Mouse (Mus musculus): ENCODE measurements at regions not wholly inside any gene's neighbourhood (a gene's known extent, or its start where the extent isn't known, plus 50 kb on each side); places are given as distances from the start of the nearest gene placed in this dataset.
"Not testable (repeated sequence)": the region's sequence is repeated elsewhere in the genome, so short reads cannot be mapped to it uniquely, and the experiment has no call there.

DNA sequence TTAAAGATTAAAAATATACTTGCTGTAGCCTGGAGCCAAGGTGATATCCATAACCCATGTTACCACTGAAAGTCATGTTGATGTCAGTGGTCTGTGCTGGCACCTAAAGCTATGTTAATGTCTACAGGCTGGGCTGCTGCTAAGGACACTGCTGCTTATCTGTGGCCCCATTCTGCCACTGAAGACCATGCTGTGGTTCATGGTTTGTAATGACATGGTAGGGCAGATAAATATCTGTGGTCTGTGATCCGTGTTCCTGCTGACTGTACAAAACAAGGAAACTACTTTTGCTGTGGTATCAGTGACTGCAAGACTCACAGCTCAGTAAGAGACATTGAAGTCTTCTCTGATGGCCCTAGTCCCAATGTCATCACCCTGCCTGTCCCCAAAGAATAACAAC lies 245.7 kb downstream of the Slco4c1 start:
- DNase-seq: no peak

DNA sequence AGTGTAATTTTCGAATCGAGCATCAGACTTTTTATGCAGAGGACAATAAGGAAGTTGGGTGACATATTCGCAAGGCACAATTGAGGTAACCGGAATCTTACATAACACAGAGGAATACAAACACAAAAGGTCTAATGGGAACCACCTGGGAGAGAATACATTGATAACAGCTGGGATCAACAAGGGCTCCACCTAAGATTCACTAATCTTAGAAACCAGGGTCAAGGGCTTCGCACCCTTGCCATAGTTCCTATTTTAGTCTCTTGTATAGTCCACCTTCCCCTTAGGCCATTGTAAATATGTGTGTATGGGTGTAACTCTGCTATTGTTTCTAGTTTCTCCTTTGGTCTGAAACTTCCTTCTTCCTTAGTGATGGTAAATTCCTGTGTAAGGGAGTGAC lies 246.6 kb downstream of the Slco4c1 start:
- not testable (repeated sequence) for DNase-seq

DNA sequence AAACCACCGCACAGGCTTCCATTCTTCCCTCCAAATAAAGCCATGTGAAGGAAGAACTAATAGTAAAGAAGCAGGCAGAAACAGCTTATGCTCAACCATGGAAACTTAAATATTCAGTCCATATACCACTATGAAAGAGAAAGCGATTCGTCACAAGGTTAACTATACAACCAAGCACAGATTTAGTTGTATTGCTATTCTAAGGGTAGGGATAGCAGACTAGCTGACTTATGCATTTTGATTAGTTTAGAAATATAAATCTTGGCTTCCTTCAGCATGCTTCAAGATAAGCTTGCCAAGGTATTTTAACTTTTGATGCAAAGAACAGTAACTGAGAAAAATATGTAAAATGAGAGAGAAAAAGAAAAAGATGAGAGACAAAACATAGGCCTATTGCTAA lies 275.8 kb downstream of the Slco4c1 start:
- DNase-seq: no peak

DNA sequence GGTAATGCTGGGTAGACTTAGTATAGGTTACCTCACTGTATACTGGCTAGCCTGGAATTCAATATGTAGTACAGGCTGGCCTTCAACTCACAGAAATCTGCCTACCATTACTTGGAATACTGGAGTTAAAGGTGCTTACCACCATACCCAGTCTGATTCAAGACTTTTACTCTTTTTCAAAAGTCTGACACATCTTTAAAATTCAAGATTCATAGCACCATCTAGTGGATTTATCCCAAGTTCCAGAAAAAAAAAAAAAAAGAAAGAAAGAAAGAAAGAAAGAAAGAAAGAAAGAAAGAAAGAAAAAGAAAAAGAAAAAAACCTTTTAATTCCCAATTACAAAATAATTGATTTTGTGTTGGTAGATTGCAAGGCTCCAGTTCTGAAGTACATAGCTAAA lies 302.7 kb downstream of the Slco4c1 start:
- no peak for DNase-seq

DNA sequence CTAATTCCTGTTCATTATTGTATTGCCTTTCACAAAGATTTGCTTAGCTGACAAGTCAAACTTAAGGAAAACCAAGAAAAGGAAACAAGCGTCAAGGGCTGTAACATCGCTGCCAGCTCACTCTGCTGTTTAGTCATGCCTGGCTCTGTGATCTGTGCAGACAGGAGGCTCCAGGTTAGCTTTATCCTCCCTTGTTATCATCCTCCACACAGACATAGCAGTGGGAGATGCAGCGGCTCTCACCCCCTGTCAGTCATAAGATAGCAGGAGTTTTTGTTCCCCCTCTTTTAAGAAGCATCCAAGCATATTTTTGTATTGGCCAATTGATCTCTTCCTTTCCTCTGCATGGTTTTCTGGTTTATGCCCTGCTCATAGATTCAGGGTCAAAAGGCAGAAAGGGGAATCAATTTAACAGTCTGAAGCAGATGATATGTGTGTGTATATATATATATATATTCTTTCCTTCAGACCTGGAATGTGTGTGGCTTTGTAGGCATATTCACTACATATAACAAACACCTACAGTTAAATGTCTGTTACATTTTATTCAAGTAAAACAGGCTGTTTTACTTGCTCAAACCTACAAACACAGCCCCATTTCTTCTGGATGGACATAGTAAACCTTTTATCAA lies 308.6 kb downstream of the Slco4c1 start:
- no peak for DNase-seq

DNA sequence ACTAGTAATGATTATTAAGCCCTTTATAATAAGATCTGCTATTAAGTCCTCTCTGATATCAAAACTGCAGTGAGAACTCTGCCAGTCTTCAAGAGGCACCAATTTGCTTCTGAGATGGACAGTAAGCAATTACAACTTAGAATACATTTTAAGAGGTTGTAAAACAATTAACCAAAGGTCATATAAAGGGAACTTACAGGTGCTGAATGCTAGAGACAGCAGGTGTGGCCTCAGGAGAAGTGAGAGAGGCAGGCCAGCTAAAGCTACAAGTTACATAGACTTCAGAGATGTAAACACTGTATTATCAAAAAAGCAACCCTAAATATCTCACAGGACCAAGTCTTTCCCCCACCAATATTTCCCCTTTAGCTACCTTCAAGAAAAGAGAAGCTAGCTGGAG lies 315.7 kb downstream of the Slco4c1 start:
- DNase-seq: no peak

DNA sequence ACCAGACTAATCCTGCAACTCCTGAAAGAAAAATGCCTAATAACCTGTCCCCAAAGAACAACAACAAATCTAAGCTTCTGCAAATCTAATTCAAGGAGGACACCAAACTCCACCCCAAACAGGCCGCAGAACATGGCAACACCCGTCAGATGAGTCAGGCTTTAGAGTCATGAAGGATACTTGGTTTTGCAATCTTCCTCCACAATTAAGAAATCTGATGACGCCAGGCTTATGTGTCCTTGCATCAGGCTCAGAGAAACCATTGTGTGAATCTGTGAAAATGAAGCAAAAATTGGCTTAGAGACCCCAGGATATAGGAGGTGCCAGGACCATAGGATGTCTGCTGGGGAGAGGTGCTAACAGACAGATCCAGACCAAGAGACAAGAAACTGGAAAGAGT lies 352.6 kb downstream of the Slco4c1 start:
- DNase-seq: peak; percentile 4

DNA sequence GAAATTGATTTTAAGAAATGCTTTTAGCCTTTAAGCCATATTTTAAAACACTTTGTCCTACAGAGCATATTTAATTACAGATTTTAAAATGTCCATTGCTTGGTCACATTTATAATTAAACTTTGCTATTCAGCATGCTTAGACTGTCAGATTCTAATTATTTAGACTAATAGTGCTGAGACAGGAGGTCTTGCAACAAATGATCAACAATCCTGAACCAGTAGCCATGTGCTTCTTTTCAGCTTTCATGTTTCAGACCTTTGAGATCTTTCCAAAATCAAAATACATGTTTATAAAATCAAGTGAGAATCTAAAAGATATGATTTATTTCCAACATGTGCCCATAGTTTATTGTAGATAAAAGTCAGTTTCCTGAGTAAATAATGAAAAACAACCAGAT lies 371.0 kb downstream of the Slco4c1 start:
- no peak for DNase-seq

DNA sequence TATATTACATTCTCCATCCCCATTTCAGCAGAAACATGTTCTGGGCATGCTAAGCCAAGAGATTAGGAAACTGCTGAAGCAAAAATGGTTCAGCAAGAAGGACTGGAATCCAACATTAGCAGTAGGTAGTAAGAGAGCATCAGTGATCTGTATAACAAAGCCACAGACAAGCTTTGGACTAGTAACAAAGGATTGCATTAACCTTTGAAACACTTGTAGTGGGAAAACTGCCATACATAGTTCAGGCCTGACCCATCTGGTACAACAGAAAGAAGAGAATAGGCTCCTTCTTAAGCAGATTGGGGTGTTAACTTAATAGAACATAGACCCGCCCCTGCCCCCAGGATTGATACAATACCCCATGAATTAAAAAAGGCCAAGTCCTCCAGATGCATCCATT lies 389.2 kb downstream of the Slco4c1 start:
- DNase-seq: no peak

DNA sequence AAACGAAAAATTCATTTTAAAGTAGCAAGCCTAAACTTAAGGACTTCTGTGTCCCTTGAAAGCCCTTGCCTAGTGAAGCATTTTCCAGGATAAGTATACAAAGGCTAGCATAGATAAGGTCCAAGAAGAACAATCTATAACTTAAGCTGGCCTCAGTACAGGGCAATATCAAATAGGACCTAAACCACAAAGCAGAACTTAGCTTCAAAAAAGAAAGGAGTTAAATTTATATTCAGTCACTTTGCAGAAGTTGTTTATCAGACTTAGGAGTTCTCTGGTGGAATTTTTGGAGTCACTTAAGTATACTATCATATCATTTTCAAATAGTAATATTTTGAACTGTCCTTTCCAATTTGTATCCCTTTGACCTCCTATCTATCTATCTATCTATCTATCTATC lies 421.1 kb downstream of the Slco4c1 start:
- DNase-seq: no peak

DNA sequence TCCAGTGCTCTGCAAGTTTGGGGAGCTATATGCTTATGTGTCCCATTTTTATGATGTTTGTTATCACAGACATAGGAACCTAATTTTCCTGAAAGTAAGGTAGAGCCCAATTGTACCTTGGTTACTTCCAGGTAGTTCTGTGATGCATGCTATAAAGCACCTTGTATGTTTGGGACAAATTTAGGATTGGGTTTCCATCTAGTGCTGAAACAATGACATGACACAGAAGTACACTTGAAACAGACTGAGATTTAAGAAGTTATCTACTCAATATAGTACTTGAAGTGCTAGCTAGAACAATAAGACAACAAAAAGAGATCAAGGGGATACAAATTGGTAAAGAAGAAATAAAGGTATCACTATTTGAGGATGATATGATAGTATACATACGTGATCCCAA lies 426.8 kb downstream of the Slco4c1 start:
- no peak for DNase-seq

DNA sequence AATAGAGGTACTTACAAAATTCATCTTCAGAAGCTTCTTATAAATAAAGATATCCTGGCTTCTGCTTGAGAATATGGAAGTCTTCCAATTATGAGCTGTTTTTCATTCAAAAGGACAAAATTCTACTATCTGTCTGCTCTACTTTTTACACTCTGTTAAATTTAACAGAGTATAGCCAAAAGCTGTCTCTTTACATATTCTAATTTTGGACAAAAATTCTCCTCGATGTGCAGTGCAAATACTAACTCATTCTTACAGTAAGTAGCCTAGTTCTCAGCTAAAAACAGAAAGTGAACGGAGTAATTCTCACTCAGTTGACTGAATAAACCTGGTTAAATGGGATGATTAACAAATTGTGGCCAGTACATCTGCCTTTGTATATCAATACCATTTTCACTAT lies 438.9 kb downstream of the Slco4c1 start:
- no peak for DNase-seq

DNA sequence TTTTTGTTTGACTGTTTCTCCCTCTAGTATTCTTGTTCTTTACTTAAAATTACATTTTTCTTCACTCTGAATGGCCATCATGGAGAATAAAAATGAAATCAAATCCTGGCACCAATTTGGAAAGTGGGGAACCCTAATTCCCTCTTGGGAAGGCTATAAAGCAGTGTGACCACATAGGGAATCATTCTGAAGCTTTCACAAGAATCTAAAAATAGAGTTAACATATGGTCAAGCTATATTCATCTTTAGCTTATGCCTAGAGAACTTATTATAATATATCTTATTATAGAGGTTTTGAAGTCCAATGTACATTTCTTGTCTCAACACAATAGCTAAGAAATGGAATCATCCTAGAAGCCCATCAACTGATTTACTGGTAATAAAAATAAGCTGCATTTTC lies 448.5 kb downstream of the Slco4c1 start:
- DNase-seq: no peak

DNA sequence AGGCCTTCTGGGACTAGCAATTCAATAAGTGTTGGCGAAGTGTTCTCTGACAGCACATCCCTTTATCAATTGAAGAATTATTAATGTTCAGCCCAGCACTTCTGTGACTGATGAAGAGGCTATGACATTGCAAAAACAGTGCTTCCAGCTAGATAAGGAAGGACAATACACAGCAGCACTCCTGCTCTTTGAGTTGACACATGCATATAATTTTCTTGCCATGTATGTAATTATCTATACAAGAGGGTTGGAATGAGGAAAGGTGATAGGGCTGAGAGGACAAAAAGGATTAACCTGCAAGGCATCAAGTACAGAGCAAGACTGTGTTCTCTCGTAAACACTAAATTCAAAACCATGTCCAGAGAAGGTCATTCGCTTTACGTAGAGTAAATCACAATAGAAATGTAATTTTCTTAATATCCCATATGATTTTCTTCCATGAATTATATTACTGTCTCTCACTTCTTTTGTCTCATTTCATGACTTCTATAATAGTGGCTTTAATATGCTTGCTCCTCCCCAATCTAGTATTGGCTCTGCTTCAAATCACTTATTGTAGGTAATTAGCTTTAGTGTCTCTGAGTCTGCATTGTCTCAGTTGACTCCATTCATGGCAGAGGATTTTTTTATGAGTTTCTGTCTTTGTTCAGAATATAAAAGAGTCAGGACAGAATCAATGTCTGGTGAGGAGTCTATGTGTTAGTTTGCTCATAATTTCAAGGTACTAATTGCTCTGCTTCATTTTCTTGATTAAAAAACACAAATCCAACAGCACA lies 460.9 kb downstream of the Slco4c1 start:
- DNase-seq: no peak

DNA sequence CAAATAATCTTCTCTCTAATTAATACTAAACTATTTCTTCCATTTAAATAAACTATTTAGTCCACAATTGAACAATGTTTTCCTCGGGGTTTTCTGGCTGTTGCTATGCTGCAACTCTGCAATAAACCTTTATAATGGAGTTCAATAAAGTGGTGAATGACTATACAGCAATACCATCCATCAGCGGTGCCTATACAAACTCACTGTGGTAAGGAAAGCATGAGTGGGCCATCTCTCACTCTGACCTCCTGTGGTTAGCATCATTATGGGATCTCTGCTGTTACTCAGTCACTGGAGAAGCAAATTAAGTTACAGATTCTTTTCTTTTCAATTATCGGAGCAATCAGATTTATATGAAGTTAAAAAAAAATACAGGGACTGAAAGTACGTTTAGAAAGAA lies 474.0 kb downstream of the Slco4c1 start:
- no peak for DNase-seq

DNA sequence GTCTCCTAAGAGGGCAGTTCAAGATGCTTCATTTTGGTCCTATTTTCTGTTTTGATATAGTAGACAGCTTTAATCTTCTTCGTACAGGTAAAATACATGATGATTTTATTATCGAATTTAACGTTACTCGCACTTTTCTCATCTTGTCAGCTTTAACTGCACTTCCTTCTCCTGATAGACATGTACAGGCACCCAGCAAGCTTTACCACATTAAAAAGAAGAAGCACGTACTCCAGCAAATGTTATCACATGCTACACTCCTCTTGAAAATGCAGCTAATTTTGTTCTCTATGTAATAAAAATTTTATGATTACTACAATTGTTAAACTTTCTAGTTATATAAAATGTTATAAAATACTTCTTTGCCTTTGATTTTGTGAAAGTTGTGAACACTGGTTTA lies 483.6 kb downstream of the Slco4c1 start:
- no peak for DNase-seq

DNA sequence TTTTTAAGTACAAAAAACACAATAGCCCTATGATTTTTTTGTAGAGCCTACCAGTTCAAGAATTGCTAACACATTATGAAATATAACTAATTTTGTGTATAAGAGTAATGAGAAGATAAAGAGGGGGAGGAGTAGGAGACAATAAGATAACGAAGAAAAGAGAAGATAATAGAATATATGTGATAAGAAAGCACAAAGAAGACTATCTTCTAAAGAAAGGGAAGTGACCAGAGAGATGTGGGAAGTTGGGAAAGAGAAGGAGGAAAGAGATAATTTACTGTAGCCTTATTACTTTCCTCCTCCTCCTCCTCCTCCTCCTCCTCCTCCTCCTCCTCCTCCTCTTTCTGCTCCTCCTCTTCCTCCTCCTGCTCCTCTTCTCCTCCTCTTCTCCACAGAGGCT lies 486.1 kb downstream of the Slco4c1 start:
- DNase-seq: no peak

DNA sequence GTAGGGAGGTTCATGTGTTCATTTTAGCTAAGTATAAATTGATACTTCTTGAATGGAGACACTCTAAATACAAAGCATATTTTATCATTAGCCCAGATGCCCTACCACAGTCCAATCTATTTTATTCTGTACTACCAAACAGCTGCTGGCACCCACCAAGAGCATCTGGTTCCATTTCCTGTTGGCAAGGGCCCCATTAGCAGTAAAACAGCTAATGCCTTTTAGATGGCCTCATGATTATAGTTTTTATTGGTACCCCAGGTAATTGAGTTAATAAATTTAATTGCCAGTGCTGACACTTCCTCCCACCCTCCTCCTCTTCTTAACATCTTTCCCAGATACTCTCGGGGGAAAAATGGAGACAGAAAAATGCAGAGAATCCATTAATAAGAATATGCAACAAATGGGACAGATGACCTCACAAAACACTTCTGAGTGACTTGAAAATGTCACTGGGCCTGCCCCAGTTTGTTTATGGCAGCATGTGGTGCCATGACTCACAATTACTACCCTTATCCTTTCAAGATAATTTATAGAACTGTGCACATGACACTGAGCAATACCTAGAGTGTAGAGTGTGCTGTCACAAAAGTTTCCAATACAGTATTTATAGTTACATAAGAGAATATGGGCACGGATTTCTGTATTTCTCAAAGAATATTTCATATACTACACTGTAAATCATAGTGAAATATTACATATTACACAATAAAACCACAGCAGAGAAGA lies 509.1 kb downstream of the Slco4c1 start:
- DNase-seq: no peak

DNA sequence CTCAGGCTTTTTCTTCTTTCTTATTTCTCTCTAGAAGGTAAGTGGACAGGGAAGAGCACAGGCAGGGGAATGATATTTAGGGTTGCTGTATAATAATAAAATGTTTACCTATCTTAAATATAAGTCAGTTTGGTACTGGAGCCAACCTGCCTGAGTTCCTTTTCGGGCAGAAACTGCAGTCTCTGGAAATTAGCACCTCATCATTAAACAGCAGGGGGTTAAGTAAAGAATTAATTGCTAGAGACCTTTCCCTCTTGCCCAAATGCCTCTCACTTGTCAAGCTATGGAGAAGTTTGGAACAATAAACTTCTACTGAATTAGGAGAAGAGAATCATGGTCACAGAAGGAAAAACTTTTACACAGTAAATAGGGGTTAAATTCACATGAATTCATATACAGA lies 524.7 kb downstream of the Slco4c1 start:
- no peak for DNase-seq

DNA sequence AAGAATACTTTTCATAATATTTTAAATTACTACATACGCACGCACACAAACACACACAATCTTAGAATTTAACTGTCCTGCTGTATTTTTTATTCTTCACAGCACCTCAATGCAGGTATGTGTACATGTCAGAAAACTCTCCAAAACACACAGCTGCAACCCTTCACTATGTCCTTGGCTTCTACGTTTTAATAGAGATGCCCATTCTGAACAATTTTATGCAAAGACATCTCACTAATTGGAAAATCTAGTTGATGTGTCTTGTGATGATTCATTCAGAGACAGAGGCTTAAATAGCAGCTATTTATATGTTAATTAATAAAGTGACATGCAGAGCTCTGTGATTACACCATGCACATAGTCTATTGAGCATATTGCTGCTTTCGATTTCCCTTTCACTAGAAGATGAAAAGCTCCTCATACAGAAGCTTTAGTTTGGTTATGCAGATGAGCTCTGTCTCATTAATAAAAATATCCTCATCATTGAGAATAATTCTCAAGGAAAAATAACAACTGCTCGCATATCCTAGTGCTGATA lies 525.4 kb downstream of the Slco4c1 start:
- DNase-seq: no peak

DNA sequence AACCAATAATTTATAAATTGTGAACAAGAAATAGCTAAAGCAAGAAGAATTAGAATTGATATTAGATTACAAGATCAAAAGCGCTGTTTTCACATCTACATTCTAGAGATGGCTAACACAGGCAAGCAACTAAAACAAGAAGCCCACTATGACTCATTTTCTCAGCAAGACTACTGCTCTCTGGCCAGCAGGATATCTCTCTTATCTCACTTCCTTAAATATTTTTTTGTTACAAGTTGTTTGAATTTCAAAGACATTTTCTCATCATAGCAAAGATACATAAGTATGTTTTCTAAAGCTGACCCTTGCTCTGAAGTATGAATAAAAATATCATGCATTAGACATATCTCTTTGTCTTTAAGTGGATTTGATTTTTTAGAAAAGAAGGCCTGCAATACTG lies 556.2 kb downstream of the Slco4c1 start:
- DNase-seq: no peak

DNA sequence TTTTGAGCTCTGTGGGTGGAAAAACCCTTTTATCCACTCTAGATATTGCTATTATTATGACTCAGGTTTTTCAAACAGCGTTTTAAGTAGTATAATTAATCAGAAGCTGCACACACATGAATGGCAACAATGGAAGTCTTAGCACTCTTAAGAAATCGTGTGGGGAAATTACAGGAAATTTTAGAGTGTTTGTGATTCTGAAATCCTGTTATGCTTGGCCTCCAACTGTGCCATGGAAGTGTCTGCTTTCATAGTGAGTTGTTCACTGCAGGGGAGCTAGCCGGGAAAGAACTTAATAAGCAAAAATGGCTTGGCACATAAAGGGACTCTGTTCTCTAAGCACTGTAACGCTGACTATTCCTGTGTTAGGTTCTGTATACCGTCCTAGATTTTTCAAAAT lies 570.7 kb downstream of the Slco4c1 start:
- no peak for DNase-seq

DNA sequence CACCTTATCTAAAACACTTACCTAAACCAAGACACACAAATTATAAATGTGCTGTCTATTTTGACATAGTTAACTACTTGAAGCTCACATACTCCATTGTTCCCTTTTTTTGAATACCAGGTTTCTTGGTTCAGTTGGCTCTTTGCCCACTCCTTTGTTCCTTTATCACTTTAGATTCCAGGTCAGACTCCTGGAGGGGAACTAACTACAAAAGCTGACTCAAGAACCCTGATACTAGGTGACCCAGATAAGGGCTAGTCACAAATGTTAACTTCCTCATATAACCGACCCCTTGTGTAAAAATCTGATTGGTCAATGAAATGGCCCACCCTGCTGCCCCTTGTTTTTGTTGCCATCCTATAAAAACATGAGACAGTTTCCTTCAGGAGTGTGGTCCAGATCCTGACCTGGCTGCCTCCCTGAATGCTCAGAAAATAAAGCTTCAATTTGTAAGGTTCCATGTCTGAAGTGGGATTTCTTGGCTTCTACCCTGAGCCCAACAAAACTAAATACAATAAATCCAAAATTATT lies 593.9 kb downstream of the Slco4c1 start:
- DNase-seq: no peak

Data from adrenal gland, postnatal 10 days (tissue).